Comparison of ENCODE assay signal across 15 mouse cellular contexts in the genomic region with DNA sequence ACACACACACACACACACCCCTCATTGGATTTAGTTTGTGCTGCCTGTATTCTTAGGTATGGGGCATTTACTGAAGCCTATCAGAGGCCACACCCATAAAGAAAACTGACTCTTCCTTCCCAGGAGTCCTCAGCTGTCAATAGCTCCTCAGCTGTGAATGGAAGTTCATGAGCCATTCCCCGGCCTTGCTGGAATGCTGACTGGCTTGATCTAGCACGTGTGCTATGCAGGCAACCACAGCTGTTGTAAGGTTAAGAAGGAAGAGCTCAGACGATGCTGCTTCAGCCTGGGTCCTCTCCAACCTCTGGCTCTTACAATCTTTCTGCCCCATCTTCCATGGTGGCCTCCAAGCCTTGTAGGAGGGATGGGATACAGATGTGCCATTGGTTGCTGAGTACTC.
"Had no signal": no experiment of that assay in that cellular context is flagged by ENCODE, and none has a peak within 500 bp of the region (broad histone marks: within the 10 kb centered on the region; RNA-seq: fewer than 3 reads in every experiment).

No protein-coding gene starts in this region.

- DNase-seq: liver, postnatal 0 days; lung, adult 2 months; lung, postnatal 14 days; lung, postnatal 36 days; right cerebral cortex, postnatal 14 days; thymus, adult 18-20 months; thymus, postnatal 14 days; thymus, postnatal 36 days had no signal

- H3K4me2 ChIP-seq: liver, embryonic 15.5 days; lung, embryonic 15.5 days; midbrain, embryonic 13.5 days; midbrain, embryonic 15.5 days; neural tube, embryonic 12.5 days; stomach, embryonic 15.5 days had no signal

- H3K36me3 ChIP-seq: liver, embryonic 15.5 days; lung, embryonic 15.5 days; midbrain, embryonic 13.5 days; midbrain, embryonic 15.5 days; neural tube, embryonic 12.5 days; stomach, embryonic 15.5 days had no signal

- H3K4me3 ChIP-seq: liver, embryonic 15.5 days; lung, embryonic 15.5 days; megakaryocyte, embryonic 14.5 days; midbrain, embryonic 13.5 days; midbrain, embryonic 15.5 days; neural tube, embryonic 12.5 days; stomach, embryonic 15.5 days had no signal

- H3K27me3 ChIP-seq: liver, embryonic 15.5 days; lung, embryonic 15.5 days; midbrain, embryonic 13.5 days; midbrain, embryonic 15.5 days; neural tube, embryonic 12.5 days; stomach, embryonic 15.5 days had no signal
